Mouse (Mus musculus) liver, embryonic 18 days (tissue): ENCODE data around the gene Smad6. TPM values are rescaled to one million over a fixed set of nuclear protein-coding genes. Genes with fewer than 3 reads are reported as not detected.

Experiments used
- polyA plus RNA-seq: library from polyadenylated mRNA; depleted of rRNA; stranded (reverse); fragments of >200 nt; gene quantifications from 2 replicates; pipeline ENCODE4 v1.2.3, GENCODE M21; 2012; rRNA removed

Smad6 gene
- 5.1 and 6.3 TPM in 2 replicates for polyA plus RNA-seq

GRCm38 (mm10) chr9:64021853-64022561 is at the start of gene Smad6:
TSS of gene Smad6 (minus strand) at chr9:64022059.

Other genes starting within 250 kb of the Smad6 start
- 0.02 TPM in 1 of 2 replicates, not detected in the other for gene Lctl, start 95.1 kb upstream of the Smad6 start, polyA plus RNA-seq
- 12.4 and 15.0 TPM in 2 replicates for gene Zwilch, start 151.0 kb upstream of the Smad6 start, polyA plus RNA-seq
- gene Rpl4, start 151.3 kb upstream of the Smad6 start, polyA plus RNA-seq = 693 and 759 TPM in 2 replicates
- 15.7 and 16.5 TPM in 2 replicates for gene Snapc5, start 157.2 kb upstream of the Smad6 start, polyA plus RNA-seq
- gene Uchl4, start 213.1 kb upstream of the Smad6 start, polyA plus RNA-seq = 0.05 and 0.14 TPM in 2 replicates
- 23.1 and 23.3 TPM in 2 replicates for gene Map2k1, start 231.6 kb upstream of the Smad6 start, polyA plus RNA-seq